ENCODE assay signal across 15 mouse cellular contexts in the genomic region with DNA sequence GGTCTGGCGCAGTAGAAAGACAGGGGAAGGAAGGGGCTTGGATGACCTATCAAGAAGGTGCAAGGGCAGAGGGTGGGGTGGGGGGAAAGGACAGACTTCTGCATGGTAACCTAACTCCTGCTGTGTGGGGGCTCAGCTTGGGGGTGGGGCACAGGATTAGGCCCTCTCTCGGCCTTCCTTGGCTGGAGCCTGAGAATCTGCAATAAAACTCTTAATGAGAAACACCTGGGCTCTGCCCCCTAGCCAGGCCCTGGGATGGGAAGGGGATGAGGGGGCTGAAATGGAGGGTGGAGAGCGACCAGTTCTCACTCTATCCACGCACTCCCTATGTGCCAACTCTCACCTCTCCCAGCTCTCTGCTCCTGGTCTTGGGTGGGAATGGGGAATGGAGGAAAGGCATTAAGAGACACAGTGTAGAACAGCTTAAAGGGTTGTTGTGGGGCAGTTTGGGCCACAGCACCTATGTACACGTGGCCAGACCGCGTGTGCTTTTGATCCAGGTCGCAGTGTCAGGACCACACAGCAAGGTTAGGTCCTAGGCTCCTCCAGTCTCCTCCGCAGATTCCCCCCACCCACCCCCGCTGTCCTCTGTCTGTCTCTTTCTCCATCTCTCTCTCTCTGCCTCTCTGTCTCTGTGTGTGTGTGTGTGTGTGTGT. TPM values are rescaled to one million over a fixed set of nuclear protein-coding genes. Genes with fewer than 3 reads are reported as not detected.
A peak's percentile ranks its signal among the peaks of the same experiment; 100 is the strongest.
DNase-seq lines count a peak whose midpoint lies in the region; ATAC-seq and TF ChIP-seq lines count a peak whose summit lies in the region.
"Had no signal": no experiment of that assay in that cellular context is flagged by ENCODE, and none has a peak within 500 bp of the region (broad histone marks: within the 10 kb centered on the region; RNA-seq: fewer than 3 reads in every experiment).

No protein-coding gene starts in this region.

- peak; percentile 52 for ATAC-seq in kidney, postnatal 0 days (replicated peaks; ENCODE audit: low FRiP score, low read depth)
- ATAC-seq in midbrain, embryonic 16.5 days = no peak
- ATAC-seq: forebrain, embryonic 13.5 days had no signal

- H3K27me3 ChIP-seq in kidney, postnatal 0 days (ENCODE audit: insufficient read depth, low read length) = no peaks in the 10 kb centered on the region
- no peaks in the 10 kb centered on the region for H3K27me3 ChIP-seq in midbrain, embryonic 16.5 days (ENCODE audit: control insufficient read depth, insufficient read depth, low read depth, low read length)
- H3K27me3 ChIP-seq: forebrain, embryonic 13.5 days; liver, embryonic 13.5 days; neural tube, embryonic 12.5 days had no signal

- DNase-seq in kidney, postnatal 0 days (ENCODE audit: low spot score) = peak; percentile 40
- DNase-seq in kidney, adult 8-10 months = no peak
- DNase-seq in embryo, embryonic 9.5 days (ENCODE audit: extremely low spot score) = peak; percentile 57
- peak; percentile 80 for DNase-seq in forelimb bud, embryonic 11.5 days (ENCODE audit: low read depth, low spot score)
- peak; percentile 62 for DNase-seq in mesoderm, embryonic 11.5 days (ENCODE audit: low read depth, low spot score)
- DNase-seq in thymus, postnatal 4 days = no peak
- DNase-seq: cerebellum, adult 9-10 months; kidney, postnatal 14 days; liver, embryonic 13.5 days; thymus, postnatal 14 days had no signal

- H3K9me3 ChIP-seq in kidney, postnatal 0 days (replicated peaks; ENCODE audit: low read length) = no peaks in the 10 kb centered on the region
- no peaks in the 10 kb centered on the region for H3K9me3 ChIP-seq in midbrain, embryonic 16.5 days (replicated peaks; ENCODE audit: control insufficient read depth, low read length, poor library complexity, severe bottlenecking)
- H3K9me3 ChIP-seq: forebrain, embryonic 13.5 days; heart, embryonic 10.5 days; liver, embryonic 13.5 days; neural tube, embryonic 12.5 days had no signal

- no peak for TF ChIP-seq CTCF in kidney, postnatal 0 days (IDR thresholded peaks at IDR 0.05; ENCODE audit: low read depth)

- H3K4me3 ChIP-seq in kidney, postnatal 0 days (replicated peaks; ENCODE audit: low read depth, low read length) = no peak overlapping the region
- H3K4me3 ChIP-seq in midbrain, embryonic 16.5 days (ENCODE audit: low read depth, low read length) = no peak overlapping the region
- H3K4me3 ChIP-seq: forebrain, embryonic 13.5 days; heart, embryonic 10.5 days; liver, embryonic 13.5 days; neural tube, embryonic 12.5 days had no signal

- no peaks in the 10 kb centered on the region for H3K36me3 ChIP-seq in kidney, postnatal 0 days (ENCODE audit: insufficient read depth, low read length)
- H3K36me3 ChIP-seq in midbrain, embryonic 16.5 days (ENCODE audit: control insufficient read depth, insufficient read depth, low read length) = no peaks in the 10 kb centered on the region
- H3K36me3 ChIP-seq: heart, embryonic 10.5 days; liver, embryonic 13.5 days; neural tube, embryonic 12.5 days had no signal

- peaks cover 10% of the 10 kb centered on the region for H3K4me1 ChIP-seq in kidney, postnatal 0 days (replicated peaks; ENCODE audit: insufficient read depth, low read length)
- H3K4me1 ChIP-seq in midbrain, embryonic 16.5 days (ENCODE audit: control insufficient read depth, insufficient read depth, low read length) = no peaks in the 10 kb centered on the region
- H3K4me1 ChIP-seq: forebrain, embryonic 13.5 days; liver, embryonic 13.5 days had no signal

- H3K9ac ChIP-seq in kidney, postnatal 0 days (ENCODE audit: low read depth, low read length) = no peak overlapping the region
- H3K9ac ChIP-seq in midbrain, embryonic 16.5 days (ENCODE audit: low read depth, low read length) = no peak overlapping the region
- H3K9ac ChIP-seq: forebrain, embryonic 13.5 days; liver, embryonic 13.5 days; neural tube, embryonic 12.5 days had no signal

- no peak overlapping the region for H3K4me2 ChIP-seq in kidney, postnatal 0 days (ENCODE audit: low read length)
- no peak overlapping the region for H3K4me2 ChIP-seq in midbrain, embryonic 16.5 days (ENCODE audit: low read length)
- H3K4me2 ChIP-seq: forebrain, embryonic 13.5 days; liver, embryonic 13.5 days; neural tube, embryonic 12.5 days had no signal

- H3K27ac ChIP-seq in kidney, postnatal 0 days = no peak overlapping the region
- no peak overlapping the region for H3K27ac ChIP-seq in midbrain, embryonic 16.5 days (ENCODE audit: low read length)
- H3K27ac ChIP-seq: forebrain, embryonic 13.5 days; heart, embryonic 10.5 days; liver, embryonic 13.5 days; neural tube, embryonic 12.5 days; stomach, postnatal 0 days had no signal

- 25% methylated on average over 10 of the region's 10 CpGs for WGBS in kidney, postnatal 0 days
- WGBS in midbrain, embryonic 16.5 days = 66% methylated on average over 10 of the region's 10 CpGs

RNA-seq across cellular contexts. Expression of a gene that starts 32.4 kb away (rescaled TPM):
- 39.0 and 41.9 TPM in 2 replicates for polyA plus RNA-seq in kidney, postnatal 0 days (2015; fragmentation: Nextera tagmentation; extraction: Ambion mirVana)
- 16.7 and 19.0 TPM in 2 replicates for polyA plus RNA-seq in midbrain, embryonic 16.5 days (2015; fragmentation: Nextera tagmentation; extraction: Ambion mirVana)

Comparison
In these comparisons a context has a peak if more than half of its experiments do, and no peak if none do; other contexts are left out.
1. DNase-seq: peak in kidney, postnatal 0 days (single experiment), embryo, embryonic 9.5 days (single experiment), forelimb bud, embryonic 11.5 days (single experiment) and mesoderm, embryonic 11.5 days (single experiment); none in kidney, adult 8-10 months (0 of 2) and thymus, postnatal 4 days (single experiment).